Mouse (Mus musculus) G1E (cell line): ENCODE measurements around the gene Nrxn3.

Experiments
- CTCF ChIP-seq: IDR thresholded peaks from 2 replicates; pipeline ENCODE4 v1.5.1; 2012; ENCODE audit warnings: low read depth, low read length, inconsistent platforms, mixed read lengths
- GATA1 ChIP-seq: IDR thresholded peaks from 2 replicates; pipeline ENCODE4 v1.6.1; 2012; ENCODE audit warnings: borderline replicate concordance, low read length, inconsistent platforms, mixed read lengths

DNA sequence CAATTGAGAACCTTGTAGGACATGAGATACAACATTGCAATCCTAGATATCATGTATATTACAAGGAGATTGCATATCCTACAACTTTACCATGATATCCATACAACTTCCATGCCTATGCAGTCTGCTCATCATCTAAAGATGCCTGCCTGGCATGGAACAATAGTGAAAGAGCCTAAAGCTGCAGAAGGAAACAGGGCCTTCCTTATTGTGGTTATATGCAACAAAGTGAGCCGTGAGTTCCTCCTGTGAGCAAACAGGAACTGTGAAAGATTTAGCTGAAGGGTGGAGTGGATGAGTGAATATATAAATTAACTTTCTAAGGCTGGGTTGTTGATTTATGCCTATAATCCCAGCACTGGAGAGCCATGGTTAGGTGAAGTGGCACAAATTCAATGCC lies 1373.1 kb downstream of the Nrxn3 start:
- TF ChIP-seq CTCF, result no peak
- TF ChIP-seq GATA1, result no peak
